36 mouse cellular contexts compared by ENCODE assay signal in the genomic region with DNA sequence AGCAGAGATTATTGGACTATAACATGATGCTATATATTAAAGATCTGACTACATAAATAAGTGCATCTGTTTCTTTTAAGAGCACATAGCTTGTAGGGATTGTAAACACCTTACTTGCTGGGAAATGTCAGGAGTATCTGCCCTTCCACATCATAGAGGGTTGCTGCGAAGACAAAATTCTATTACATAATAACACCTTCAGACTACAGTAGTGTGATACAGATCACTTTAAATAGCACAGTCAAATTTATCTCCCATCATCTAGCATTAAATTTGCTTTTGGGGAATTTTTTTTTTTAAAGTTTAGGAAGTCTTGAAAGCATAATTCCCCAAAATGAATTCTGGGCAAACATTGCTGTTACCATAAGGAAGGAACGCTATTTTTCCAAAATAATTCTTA. TPM values are rescaled to one million over a fixed set of nuclear protein-coding genes. Genes with fewer than 3 reads are reported as not detected.
"Had no signal": no experiment of that assay in that cellular context is flagged by ENCODE, and none has a peak within 500 bp of the region (broad histone marks: within the 10 kb centered on the region; RNA-seq: fewer than 3 reads in every experiment).

No protein-coding gene starts in this region.

- H3K4me3 ChIP-seq: heart, embryonic 10.5 days; heart, embryonic 12.5 days; heart, embryonic 13.5 days; heart, embryonic 15.5 days; hindbrain, embryonic 10.5 days; hindbrain, embryonic 12.5 days; hindbrain, embryonic 13.5 days; hindbrain, embryonic 15.5 days; intestine, embryonic 15.5 days; kidney, embryonic 15.5 days; layer of hippocampus, adult 2 months had no signal

- DNase-seq: heart, postnatal 10 days; heart, postnatal 14 days; heart, postnatal 36 days; heart, postnatal 4 days; kidney, adult 11 months; kidney, adult 18-20 months; kidney, adult 2 months; kidney, adult 8-10 months; kidney, adult 9 months; kidney, postnatal 10 days; kidney, postnatal 14 days; kidney, postnatal 25 days; kidney, postnatal 36 days; kidney, postnatal 4 days; layer of hippocampus, adult 9-11 months; layer of hippocampus, postnatal 36 days had no signal

- H3K27ac ChIP-seq: heart, embryonic 10.5 days; heart, embryonic 13.5 days; heart, embryonic 15.5 days; hindbrain, embryonic 10.5 days; hindbrain, embryonic 12.5 days; hindbrain, embryonic 13.5 days; hindbrain, embryonic 14.5 days; hindbrain, embryonic 15.5 days; hindbrain, postnatal 0 days; intestine, embryonic 15.5 days; kidney, embryonic 15.5 days; kidney, postnatal 0 days had no signal

- ATAC-seq: hindbrain, embryonic 16.5 days; hindbrain, postnatal 0 days; inflammation-experienced regulatory T-cells, adult 6 months; intestine, embryonic 15.5 days; intestine, embryonic 16.5 days; intestine, postnatal 0 days had no signal

RNA-seq across cellular contexts. Expression of a gene that starts 25.9 kb away (rescaled TPM):
- total RNA-seq: heart, postnatal 10 days; heart, postnatal 14 days; heart, postnatal 25 days; heart, postnatal 36 days; heart, postnatal 4 days had no signal

RNA-seq across cellular contexts. Expression of a gene that starts 41.8 kb away (rescaled TPM):
- total RNA-seq: hematopoietic stem cell, adult 5-6 weeks had no signal
